Mouse (Mus musculus) embryonic fibroblast, embryonic 13.5 days (primary cell): ENCODE measurements around the gene Hspb6.

Experiments used
- CTCF ChIP-seq: IDR thresholded peaks from 2 replicates; pipeline ENCODE4 v1.5.1; 2011; ENCODE audit warnings: mild to moderate bottlenecking, control low read depth, low read length, moderate library complexity, borderline replicate concordance; ENCODE audit not compliant: insufficient read depth
- POLR2A ChIP-seq: IDR thresholded peaks from 2 replicates; pipeline ENCODE4 v1.6.1; 2011; ENCODE audit warnings: low read depth, mild to moderate bottlenecking, control low read depth, low read length, moderate library complexity

- TF ChIP-seq CTCF, result no peak
- TF ChIP-seq POLR2A, result no peak
Observed at GRCm38 (mm10) chr7:30566033-30566432, 14.1 kb downstream of the Hspb6 start.
